Mouse (Mus musculus): ENCODE measurements around the gene Ntrk2.

DNA sequence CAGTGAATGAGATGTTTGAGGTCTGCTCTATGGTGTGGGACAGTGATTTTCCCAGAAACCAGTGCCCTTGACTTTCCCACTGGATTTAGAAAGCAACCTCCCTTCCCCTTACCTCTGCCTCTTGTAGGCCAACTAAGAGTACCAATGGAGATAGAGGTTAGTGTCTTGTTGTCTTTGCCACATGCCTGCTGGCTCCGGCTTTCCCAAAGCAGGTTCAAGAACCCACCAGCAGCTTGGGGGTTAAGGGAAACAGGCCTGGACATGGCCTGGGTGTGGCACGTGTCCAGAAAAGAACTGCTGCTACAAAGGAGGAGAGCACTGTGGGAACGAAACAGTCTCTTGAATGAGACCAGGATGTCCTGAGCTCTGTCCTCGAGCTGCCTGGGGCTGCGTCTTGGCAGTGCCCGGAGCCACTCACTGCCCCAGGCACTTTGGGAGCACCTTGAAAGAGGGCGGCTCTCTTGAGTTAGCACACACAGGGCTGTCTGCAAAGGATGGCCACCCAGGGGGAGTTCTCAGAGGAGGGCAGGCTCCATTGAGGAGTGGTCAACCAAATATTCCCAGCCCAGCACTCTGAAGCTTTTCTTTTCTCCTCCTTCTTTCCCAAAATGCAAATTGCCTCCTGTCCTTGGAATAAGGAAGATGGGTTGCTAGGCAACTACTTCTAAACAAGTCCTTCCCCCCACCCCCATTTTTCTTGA, 273.5 kb downstream of the Ntrk2 start:
- no peak for TF ChIP-seq HCFC1 (IDR thresholded peaks at IDR 0.05; ENCODE audit: low read depth, low read length)
- no peak for TF ChIP-seq MYC (IDR thresholded peaks at IDR 0.05; ENCODE audit: low read depth, low read length)
- no peak for TF ChIP-seq UBTF (IDR thresholded peaks at IDR 0.05; ENCODE audit: borderline replicate concordance, insufficient read depth, low read depth, low read length)
- TF ChIP-seq USF1 (IDR thresholded peaks at IDR 0.05; ENCODE audit: low read depth, low read length) = no peak
- TF ChIP-seq TBP (IDR thresholded peaks at IDR 0.05; ENCODE audit: low read depth, low read length) = no peak
- no peak for TF ChIP-seq POLR2A (IDR thresholded peaks at IDR 0.05; ENCODE audit: control insufficient read depth in 1 of 2, insufficient read depth in 1 of 2, low read depth in 1 of 2, low read length in 2 of 2, poor library complexity in 1 of 2)
- TF ChIP-seq EP300 (IDR thresholded peaks at IDR 0.05; ENCODE audit: low read depth in 1 of 2, low read length in 2 of 2) = no peak
- no peak for TF ChIP-seq GATA1 (IDR thresholded peaks at IDR 0.05; ENCODE audit: low read depth, low read length)
- no peak for TF ChIP-seq MAZ (IDR thresholded peaks at IDR 0.05; ENCODE audit: low read depth, low read length)
- TF ChIP-seq CTCF (IDR thresholded peaks at IDR 0.05 in 2 of 3, conservative IDR thresholded peaks at IDR 0.05 in 1 of 3; ENCODE audit: control insufficient read depth in 1 of 3, insufficient read depth in 1 of 3, low read depth in 2 of 3, low read length in 3 of 3, poor library complexity in 1 of 3, severe bottlenecking in 1 of 3) = no peak
- TF ChIP-seq ZC3H11A (IDR thresholded peaks at IDR 0.05; ENCODE audit: low read depth, low read length) = no peak
- TF ChIP-seq MYB (IDR thresholded peaks at IDR 0.05; ENCODE audit: low read depth, low read length) = no peak
- no peak for TF ChIP-seq JUND (IDR thresholded peaks at IDR 0.05; ENCODE audit: low read depth, low read length)
- TF ChIP-seq SIN3A (IDR thresholded peaks at IDR 0.05; ENCODE audit: low read length) = no peak
